Mouse (Mus musculus): ENCODE data around the gene Smtnl2. TPM values are rescaled to one million over a fixed set of nuclear protein-coding genes. Genes with fewer than 3 reads are reported as not detected.

Smtnl2 gene
- polyA plus RNA-seq, 1 experiment from 2014 or later, result 8.1 TPM

DNA sequence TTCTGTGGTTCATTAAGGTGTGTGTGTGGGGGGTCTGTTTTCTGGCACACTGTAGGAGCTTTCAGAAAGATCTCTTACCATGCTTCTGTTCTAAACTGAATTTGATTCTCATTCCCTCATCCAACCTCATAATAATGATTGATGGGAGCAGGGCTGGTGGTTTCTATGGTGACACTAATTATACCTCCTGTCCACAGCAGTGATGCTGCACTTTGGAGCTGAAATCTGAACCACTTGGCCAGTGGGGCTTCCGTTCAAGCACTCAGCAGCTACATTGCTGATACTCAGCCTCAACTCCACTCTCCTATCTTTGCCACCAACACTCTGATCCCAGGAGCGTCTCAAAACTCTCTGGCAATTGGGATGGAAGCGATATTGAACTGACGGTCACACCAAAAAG lies 32.2 kb downstream of the Smtnl2 start:
- no peak overlapping the region for H3K4me3 ChIP-seq (ENCODE audit: low read depth, low read length)
- no peaks in the 10 kb centered on the region for H3K36me3 ChIP-seq (ENCODE audit: control insufficient read depth, insufficient read depth)
- no peaks in the 10 kb centered on the region for H3K4me1 ChIP-seq (replicated peaks; ENCODE audit: control insufficient read depth, insufficient read depth, low read length)
- ATAC-seq, result no peak
- TF ChIP-seq CTCF (IDR thresholded peaks at IDR 0.05; ENCODE audit: low read depth), result no peak
- no peak overlapping the region for H3K27ac ChIP-seq (ENCODE audit: low read depth, low read length)
- no peaks in the 10 kb centered on the region for H3K9me3 ChIP-seq (ENCODE audit: control insufficient read depth)
- no peaks in the 10 kb centered on the region for H3K27me3 ChIP-seq (replicated peaks; ENCODE audit: control insufficient read depth, insufficient read depth, low read length)
- 76% methylated on average over 4 of the region's 4 CpGs for WGBS
- no peak overlapping the region for H3K4me2 ChIP-seq (replicated peaks; ENCODE audit: low read depth)
- no peak overlapping the region for H3K9ac ChIP-seq (ENCODE audit: low read depth, low read length)

DNA sequence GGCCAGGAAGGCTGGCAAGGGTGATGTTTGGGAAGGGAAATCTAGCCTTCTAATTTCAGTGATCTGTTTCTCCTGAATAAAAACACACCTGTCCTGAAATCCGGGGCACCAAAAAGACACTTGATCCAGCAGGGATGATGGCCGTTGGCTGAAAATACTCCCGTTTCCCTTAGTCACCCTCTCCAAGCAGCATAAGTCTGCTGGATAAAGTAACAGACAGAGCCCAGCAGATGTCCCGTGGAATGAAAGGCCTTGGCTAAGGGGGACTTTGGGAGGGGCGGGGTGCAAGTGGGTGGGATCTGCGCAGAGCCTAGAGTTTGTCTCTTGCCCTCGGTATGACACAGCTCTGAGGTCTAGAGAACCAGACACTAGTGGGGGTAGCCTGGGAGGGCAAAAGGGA lies 33.3 kb downstream of the Smtnl2 start:
- no peak overlapping the region for H3K4me2 ChIP-seq (replicated peaks; ENCODE audit: low read depth)
- no peak for ATAC-seq
- H3K27ac ChIP-seq (ENCODE audit: low read depth, low read length), result no peak overlapping the region
- no peaks in the 10 kb centered on the region for H3K9me3 ChIP-seq (ENCODE audit: control insufficient read depth)
- TF ChIP-seq CTCF (IDR thresholded peaks at IDR 0.05; ENCODE audit: low read depth), result no peak
- no peaks in the 10 kb centered on the region for H3K27me3 ChIP-seq (replicated peaks; ENCODE audit: control insufficient read depth, insufficient read depth, low read length)
- no peaks in the 10 kb centered on the region for H3K36me3 ChIP-seq (ENCODE audit: control insufficient read depth, insufficient read depth)
- H3K9ac ChIP-seq (ENCODE audit: low read depth, low read length), result no peak overlapping the region
- no peak overlapping the region for H3K4me3 ChIP-seq (ENCODE audit: low read depth, low read length)
- 57% methylated on average over 7 of the region's 7 CpGs for WGBS
- no peaks in the 10 kb centered on the region for H3K4me1 ChIP-seq (replicated peaks; ENCODE audit: control insufficient read depth, insufficient read depth, low read length)

DNA sequence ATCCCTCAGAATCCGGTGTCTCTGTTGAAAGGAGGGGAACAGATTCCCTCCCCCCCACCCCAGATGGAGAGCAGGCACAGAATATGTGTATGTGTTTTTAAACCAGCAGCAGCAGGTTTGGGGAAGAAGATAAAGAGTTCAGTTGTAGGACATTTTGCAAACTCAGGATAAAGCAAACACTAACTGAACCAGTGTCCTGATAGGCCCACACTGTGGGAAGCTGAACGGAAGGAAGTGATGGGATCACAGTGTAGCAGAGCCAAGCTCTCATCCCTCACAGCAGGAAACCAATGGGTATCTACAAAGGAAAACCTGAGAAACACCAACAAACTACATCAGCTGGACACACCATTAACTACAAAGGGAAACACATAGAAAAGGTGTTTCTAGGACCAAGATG lies 35.0 kb downstream of the Smtnl2 start:
- Histone ChIP-seq H3K4me3 (ENCODE audit: low read depth, low read length) (no peak overlapping the region), H3K9me3 (ENCODE audit: control insufficient read depth) (no peaks in the 10 kb centered on the region), H3K4me2 (replicated peaks; ENCODE audit: low read depth) (no peak overlapping the region), H3K4me1 (replicated peaks; ENCODE audit: control insufficient read depth, insufficient read depth, low read length) (no peaks in the 10 kb centered on the region), H3K27me3 (replicated peaks; ENCODE audit: control insufficient read depth, insufficient read depth, low read length) (no peaks in the 10 kb centered on the region), H3K36me3 (ENCODE audit: control insufficient read depth, insufficient read depth) (no peaks in the 10 kb centered on the region), H3K27ac (ENCODE audit: low read depth, low read length) (no peak overlapping the region), H3K9ac (ENCODE audit: low read depth, low read length) (no peak overlapping the region)
- TF ChIP-seq CTCF (IDR thresholded peaks at IDR 0.05; ENCODE audit: low read depth), result no peak
- ATAC-seq, result no peak
- 75% methylated on average over 2 of the region's 2 CpGs for WGBS

DNA sequence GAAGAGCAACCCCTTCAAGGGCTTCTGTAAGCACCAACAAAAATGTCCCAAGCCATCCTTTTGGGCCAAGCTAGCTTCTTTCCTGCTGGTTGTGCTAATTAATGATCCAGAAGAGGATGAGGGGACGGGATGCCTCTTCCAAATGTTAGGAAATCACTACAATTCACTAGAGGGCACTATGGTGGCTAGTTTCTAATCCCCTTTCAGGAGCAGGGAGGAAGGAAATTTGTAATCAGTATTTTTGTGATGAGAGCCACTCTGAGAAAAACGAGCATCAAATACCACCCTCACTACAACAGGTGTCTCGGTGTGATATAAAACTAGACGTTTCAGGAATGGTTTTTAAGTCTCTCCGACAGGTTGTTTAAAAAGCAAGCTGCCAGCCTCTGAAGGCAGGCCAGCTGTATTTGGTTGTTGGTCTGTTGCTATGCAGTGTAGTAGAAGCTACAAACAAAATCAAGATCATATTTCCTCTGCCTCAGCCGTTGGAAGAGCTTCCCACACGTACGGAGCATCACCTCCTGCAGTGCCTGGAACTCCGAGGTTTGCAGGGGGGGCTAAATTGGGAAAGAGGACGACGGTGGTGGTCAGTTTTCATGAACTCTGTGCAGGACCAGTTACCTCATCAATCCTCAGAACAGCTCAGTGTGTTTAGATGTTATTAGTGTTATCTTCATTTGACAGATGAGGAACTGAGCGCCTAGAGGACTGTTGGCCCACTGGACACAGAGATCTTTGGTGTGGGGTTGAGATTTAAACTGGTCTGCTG lies 41.4 kb downstream of the Smtnl2 start:
- no peaks in the 10 kb centered on the region for H3K9me3 ChIP-seq (ENCODE audit: control insufficient read depth)
- WGBS, result 24% methylated on average over 12 of the region's 12 CpGs
- H3K27ac ChIP-seq (ENCODE audit: low read depth, low read length), result no peak overlapping the region
- H3K4me3 ChIP-seq (ENCODE audit: low read depth, low read length), result no peak overlapping the region
- H3K9ac ChIP-seq (ENCODE audit: low read depth, low read length), result no peak overlapping the region
- no peak overlapping the region for H3K4me2 ChIP-seq (replicated peaks; ENCODE audit: low read depth)
- no peaks in the 10 kb centered on the region for H3K4me1 ChIP-seq (replicated peaks; ENCODE audit: control insufficient read depth, insufficient read depth, low read length)
- TF ChIP-seq CTCF (IDR thresholded peaks at IDR 0.05; ENCODE audit: low read depth), result peak; percentile 52
- no peaks in the 10 kb centered on the region for H3K27me3 ChIP-seq (replicated peaks; ENCODE audit: control insufficient read depth, insufficient read depth, low read length)
- H3K36me3 ChIP-seq (ENCODE audit: control insufficient read depth, insufficient read depth), result no peaks in the 10 kb centered on the region
- ATAC-seq, result no peak

DNA sequence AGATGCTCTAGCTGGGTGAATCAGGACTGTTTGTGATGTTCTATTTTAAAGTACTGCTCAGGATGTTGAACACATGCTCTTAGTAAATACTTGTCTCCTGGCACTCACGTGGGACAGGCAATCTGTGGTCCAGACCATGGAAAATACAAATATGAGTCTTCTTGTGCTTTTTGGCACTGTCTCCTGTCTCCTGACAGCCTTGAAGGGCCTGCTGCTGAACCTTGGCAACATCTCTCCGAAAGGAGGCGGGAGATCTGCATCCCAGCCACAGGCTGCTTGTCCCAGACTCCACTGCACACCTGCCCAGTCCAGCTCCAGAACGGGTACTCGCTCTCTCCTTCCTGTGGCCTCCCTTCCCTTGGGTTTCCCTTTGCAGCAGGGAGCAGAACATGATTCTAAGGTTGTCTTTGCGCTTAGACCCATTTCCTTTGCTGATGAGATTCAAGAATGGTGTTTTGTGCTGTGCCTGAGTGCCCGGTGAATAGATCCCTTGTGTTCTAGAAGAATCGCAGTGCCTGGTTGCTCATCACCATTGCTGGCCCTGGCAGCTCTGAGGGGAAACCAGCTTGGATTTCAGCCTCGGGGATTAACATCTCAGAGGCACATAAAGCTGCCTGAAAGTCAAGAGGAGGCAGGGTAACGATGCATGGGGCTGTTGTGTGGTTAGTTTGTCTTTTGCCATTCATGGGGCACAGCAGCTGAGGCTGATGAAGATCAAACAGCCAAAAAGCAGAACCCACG lies 43.4 kb downstream of the Smtnl2 start:
- WGBS, result 62% methylated on average over 11 of the region's 11 CpGs

DNA sequence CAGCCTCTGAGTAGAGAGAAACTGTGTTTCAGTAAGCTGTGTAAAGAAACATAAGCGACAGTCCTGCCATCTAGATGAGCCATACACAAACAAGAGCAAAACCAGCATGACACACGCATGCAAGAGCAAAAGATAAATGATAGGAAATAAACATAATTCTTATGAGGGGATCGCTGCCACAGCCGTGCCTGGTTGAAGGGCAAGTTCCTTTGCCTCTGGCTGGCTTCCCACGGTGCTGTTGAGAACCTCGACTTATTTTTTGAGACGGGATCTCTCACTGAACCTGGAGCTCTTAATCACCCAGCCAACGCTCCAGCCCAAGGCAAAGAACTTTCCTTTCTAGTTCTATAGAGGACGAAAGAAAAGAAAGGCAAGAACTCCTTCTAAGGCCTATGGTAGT lies 45.4 kb downstream of the Smtnl2 start:
- no peak overlapping the region for H3K4me2 ChIP-seq (replicated peaks; ENCODE audit: low read depth)
- H3K36me3 ChIP-seq (ENCODE audit: control insufficient read depth, insufficient read depth), result no peaks in the 10 kb centered on the region
- H3K4me1 ChIP-seq (replicated peaks; ENCODE audit: control insufficient read depth, insufficient read depth, low read length), result peaks cover 4% of the 10 kb centered on the region; the same call in 1 of the 2 replicates
- TF ChIP-seq CTCF (IDR thresholded peaks at IDR 0.05; ENCODE audit: low read depth), result no peak
- no peak overlapping the region for H3K4me3 ChIP-seq (ENCODE audit: low read depth, low read length)
- H3K27me3 ChIP-seq (replicated peaks; ENCODE audit: control insufficient read depth, insufficient read depth, low read length), result no peaks in the 10 kb centered on the region
- WGBS, result 72% methylated on average over 9 of the region's 9 CpGs
- ATAC-seq, result no peak
- H3K9ac ChIP-seq (ENCODE audit: low read depth, low read length), result no peak overlapping the region
- no peaks in the 10 kb centered on the region for H3K9me3 ChIP-seq (ENCODE audit: control insufficient read depth)
- no peak overlapping the region for H3K27ac ChIP-seq (ENCODE audit: low read depth, low read length)

More for the DNA sequence above, 43.4 kb downstream of the Smtnl2 start:
- no peak overlapping the region for H3K27ac ChIP-seq (ENCODE audit: low read depth, low read length)
- no peak overlapping the region for H3K4me3 ChIP-seq (ENCODE audit: low read depth, low read length)
- H3K9ac ChIP-seq (ENCODE audit: low read depth, low read length), result no peak overlapping the region
- no peak for TF ChIP-seq CTCF (IDR thresholded peaks at IDR 0.05; ENCODE audit: low read depth)
- no peaks in the 10 kb centered on the region for H3K27me3 ChIP-seq (replicated peaks; ENCODE audit: control insufficient read depth, insufficient read depth, low read length)
- H3K36me3 ChIP-seq (ENCODE audit: control insufficient read depth, insufficient read depth), result no peaks in the 10 kb centered on the region
- no peaks in the 10 kb centered on the region for H3K4me1 ChIP-seq (replicated peaks; ENCODE audit: control insufficient read depth, insufficient read depth, low read length)
- ATAC-seq, result no peak
- no peak overlapping the region for H3K4me2 ChIP-seq (replicated peaks; ENCODE audit: low read depth)
- no peaks in the 10 kb centered on the region for H3K9me3 ChIP-seq (ENCODE audit: control insufficient read depth)

Data from intestine, postnatal 0 days (tissue).